Mouse (Mus musculus): ENCODE measurements at regions not wholly inside any gene's neighbourhood (a gene's known extent, or its start where the extent isn't known, plus 50 kb on each side); places are given as distances from the start of the nearest gene placed in this dataset.
A peak's percentile ranks its signal among the peaks of the same experiment; 100 is the strongest.
"Not testable (repeated sequence)": the region's sequence is repeated elsewhere in the genome, so short reads cannot be mapped to it uniquely, and the experiment has no call there.

DNA sequence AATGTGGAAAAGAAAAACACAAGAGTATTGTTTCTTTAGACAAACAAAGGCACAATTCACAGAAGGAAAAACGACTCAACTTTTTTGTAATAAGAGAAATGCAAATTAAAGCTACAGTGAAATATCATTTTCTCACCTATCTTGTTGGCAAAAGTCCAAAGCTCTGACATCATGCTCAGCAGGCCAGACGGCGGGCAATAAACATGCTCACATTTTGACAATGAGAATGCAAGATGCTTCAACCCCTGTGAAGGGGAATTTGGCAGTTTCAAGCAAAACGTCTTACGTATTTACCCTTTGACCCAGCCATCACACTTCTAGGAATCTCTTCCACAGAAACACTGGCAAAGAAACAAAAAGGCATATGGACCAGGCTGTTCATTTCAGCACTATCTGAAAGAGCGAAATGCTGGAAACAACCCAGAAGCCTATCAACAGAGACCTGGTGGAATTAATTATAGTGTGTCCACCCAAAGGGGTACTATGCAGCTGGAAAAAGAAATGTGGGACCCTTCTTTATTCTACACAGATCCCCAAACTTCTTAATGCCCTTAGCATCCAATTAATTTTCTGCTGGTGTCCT lies 203.4 kb upstream of the 2610301B20Rik start:
- Histone ChIP-seq H3K4me1 (replicated peaks; ENCODE audit: control insufficient read depth, insufficient read depth, low read length) (no peaks in the 10 kb centered on the region), H3K4me2 (replicated peaks; ENCODE audit: low read depth) (no peak overlapping the region), H3K27me3 (replicated peaks; ENCODE audit: control insufficient read depth, insufficient read depth, low read length) (no peaks in the 10 kb centered on the region), H3K9ac (ENCODE audit: low read depth, low read length) (no peak overlapping the region), H3K27ac (ENCODE audit: low read depth, low read length) (no peak overlapping the region), H3K36me3 (ENCODE audit: control insufficient read depth, insufficient read depth) (no peaks in the 10 kb centered on the region), H3K9me3 (ENCODE audit: control insufficient read depth) (no peaks in the 10 kb centered on the region), H3K4me3 (ENCODE audit: low read depth, low read length) (no peak overlapping the region)
- no peak for ATAC-seq
- TF ChIP-seq CTCF (IDR thresholded peaks at IDR 0.05; ENCODE audit: low read depth) = no peak
- 59% methylated on average over 6 of the region's 6 CpGs for WGBS

DNA sequence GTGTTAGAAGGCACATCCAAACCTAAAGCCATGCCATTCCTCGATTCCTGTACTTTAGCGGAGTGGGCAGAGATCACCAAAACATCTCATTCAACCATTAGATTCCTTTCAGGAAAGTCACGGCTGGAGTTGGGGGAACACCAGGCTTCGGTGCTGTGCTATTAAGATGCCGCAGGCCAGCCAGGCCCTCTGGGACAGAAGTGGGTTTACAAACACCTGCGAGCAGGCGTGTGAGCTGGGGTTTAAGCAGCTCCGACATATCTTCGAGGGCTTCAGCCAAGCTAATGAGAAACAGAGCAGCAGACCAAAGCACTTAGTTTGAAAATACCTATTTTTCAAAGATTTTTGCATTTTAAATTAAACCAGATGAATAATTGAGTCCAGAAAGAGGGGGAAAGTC lies 183.2 kb upstream of the 2610301B20Rik start:
- Histone ChIP-seq H3K9ac (ENCODE audit: low read depth, low read length) (no peak overlapping the region), H3K36me3 (ENCODE audit: control insufficient read depth, insufficient read depth) (no peaks in the 10 kb centered on the region), H3K9me3 (ENCODE audit: control insufficient read depth) (no peaks in the 10 kb centered on the region), H3K4me2 (replicated peaks; ENCODE audit: low read depth) (no peak overlapping the region), H3K4me3 (ENCODE audit: low read depth, low read length) (no peak overlapping the region), H3K27ac (ENCODE audit: low read depth, low read length) (no peak overlapping the region), H3K4me1 (replicated peaks; ENCODE audit: control insufficient read depth, insufficient read depth, low read length) (no peaks in the 10 kb centered on the region), H3K27me3 (replicated peaks; ENCODE audit: control insufficient read depth, insufficient read depth, low read length) (no peaks in the 10 kb centered on the region)
- no peak for TF ChIP-seq CTCF (IDR thresholded peaks at IDR 0.05; ENCODE audit: low read depth)
- no peak for ATAC-seq
- 76% methylated on average over 9 of the region's 9 CpGs for WGBS

DNA sequence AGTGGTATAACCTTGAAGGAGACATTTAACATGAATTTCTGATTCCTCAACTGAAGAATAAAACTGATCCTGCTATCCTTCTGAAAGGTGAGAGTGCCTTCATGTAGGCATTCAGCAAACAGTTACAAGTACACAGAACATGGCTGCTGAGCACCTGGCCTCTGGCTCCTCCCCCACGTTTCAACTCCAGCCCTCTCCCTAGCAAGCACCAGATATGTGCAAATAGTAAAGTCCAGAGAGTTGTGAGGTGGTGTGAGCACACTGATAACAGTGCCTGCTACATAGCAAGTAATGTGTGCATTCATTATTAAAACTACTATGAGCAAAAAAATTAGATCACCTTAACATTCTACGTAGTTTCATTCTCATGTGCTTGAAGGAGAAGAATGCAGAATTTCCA lies 181.4 kb upstream of the 2610301B20Rik start:
- Histone ChIP-seq H3K27me3 (replicated peaks; ENCODE audit: control insufficient read depth, insufficient read depth, low read length) (no peaks in the 10 kb centered on the region), H3K27ac (ENCODE audit: low read depth, low read length) (no peak overlapping the region), H3K9ac (ENCODE audit: low read depth, low read length) (no peak overlapping the region), H3K4me2 (replicated peaks; ENCODE audit: low read depth) (no peak overlapping the region), H3K4me1 (replicated peaks; ENCODE audit: control insufficient read depth, insufficient read depth, low read length) (no peaks in the 10 kb centered on the region), H3K9me3 (ENCODE audit: control insufficient read depth) (no peaks in the 10 kb centered on the region), H3K36me3 (ENCODE audit: control insufficient read depth, insufficient read depth) (no peaks in the 10 kb centered on the region), H3K4me3 (ENCODE audit: low read depth, low read length) (no peak overlapping the region)
- 50% methylated on average over 2 of the region's 2 CpGs for WGBS
- no peak for TF ChIP-seq CTCF (IDR thresholded peaks at IDR 0.05; ENCODE audit: low read depth)
- ATAC-seq = peak; percentile 82

- peak overlapping the region; percentile 46 for H3K4me2 ChIP-seq (replicated peaks; ENCODE audit: low read depth)
- peak overlapping the region; percentile 21; the same call in 1 of the 2 replicates for H3K4me3 ChIP-seq (ENCODE audit: low read depth, low read length)
- ATAC-seq = no peak
- H3K36me3 ChIP-seq (ENCODE audit: control insufficient read depth, insufficient read depth) = no peaks in the 10 kb centered on the region
- H3K4me1 ChIP-seq (replicated peaks; ENCODE audit: control insufficient read depth, insufficient read depth, low read length) = no peaks in the 10 kb centered on the region
- H3K27me3 ChIP-seq (replicated peaks; ENCODE audit: control insufficient read depth, insufficient read depth, low read length) = no peaks in the 10 kb centered on the region
- no peaks in the 10 kb centered on the region for H3K9me3 ChIP-seq (ENCODE audit: control insufficient read depth)
- TF ChIP-seq CTCF (IDR thresholded peaks at IDR 0.05; ENCODE audit: low read depth) = no peak
- no peak overlapping the region; the same call in 1 of the 2 replicates for H3K27ac ChIP-seq (ENCODE audit: low read depth, low read length)
- no peak overlapping the region for H3K9ac ChIP-seq (ENCODE audit: low read depth, low read length)
- 22% methylated on average over 6 of the region's 15 CpGs for WGBS
Measured at GRCm38 (mm10) chr4:10693446-10694105, 180.7 kb upstream of the 2610301B20Rik start.

GRCm38 (mm10) chr4:10694106-10694748 lies 180.1 kb upstream of the 2610301B20Rik start:
- H3K9me3 ChIP-seq (ENCODE audit: control insufficient read depth); H3K27ac ChIP-seq (ENCODE audit: low read depth, low read length); H3K9ac ChIP-seq (ENCODE audit: low read depth, low read length); H3K36me3 ChIP-seq (ENCODE audit: control insufficient read depth, insufficient read depth); ATAC-seq; H3K4me1 ChIP-seq (replicated peaks; ENCODE audit: control insufficient read depth, insufficient read depth, low read length); H3K27me3 ChIP-seq (replicated peaks; ENCODE audit: control insufficient read depth, insufficient read depth, low read length): not testable (repeated sequence)
- peak overlapping the region; percentile 46; the same call in 1 of the 2 replicates for H3K4me2 ChIP-seq (replicated peaks; ENCODE audit: low read depth)
- 17% methylated on average over 10 of the region's 21 CpGs for WGBS
- 0 out of 2 replicates have a peak overlapping the region, but pooled peaks have one; percentile 21 for H3K4me3 ChIP-seq (ENCODE audit: low read depth, low read length)

GRCm38 (mm10) chr4:10697225-10697836 lies 177.0 kb upstream of the 2610301B20Rik start:
- Histone ChIP-seq H3K27me3 (replicated peaks; ENCODE audit: control insufficient read depth, insufficient read depth, low read length) (no peaks in the 10 kb centered on the region), H3K9me3 (ENCODE audit: control insufficient read depth) (no peaks in the 10 kb centered on the region), H3K4me2 (replicated peaks; ENCODE audit: low read depth) (no peak overlapping the region), H3K27ac (ENCODE audit: low read depth, low read length) (no peak overlapping the region), H3K36me3 (ENCODE audit: control insufficient read depth, insufficient read depth) (no peaks in the 10 kb centered on the region), H3K4me1 (replicated peaks; ENCODE audit: control insufficient read depth, insufficient read depth, low read length) (no peaks in the 10 kb centered on the region), H3K9ac (ENCODE audit: low read depth, low read length) (no peak overlapping the region), H3K4me3 (ENCODE audit: low read depth, low read length) (no peak overlapping the region)
- WGBS = 71% methylated on average over 1 of the region's 1 CpGs
- TF ChIP-seq CTCF (IDR thresholded peaks at IDR 0.05; ENCODE audit: low read depth) = no peak
- no peak for ATAC-seq

Measured in intestine, postnatal 0 days (tissue).